ENCODE assay signal across 15 mouse cellular contexts in genomic region chr11:45017493-45017892, GRCm38 (mm10).
"Had no signal": no experiment of that assay in that cellular context is flagged by ENCODE, and none has a peak within 500 bp of the region (broad histone marks: within the 10 kb centered on the region; RNA-seq: fewer than 3 reads in every experiment).

No protein-coding gene starts in this region.

- H3K9ac ChIP-seq: kidney, embryonic 15.5 days; limb, embryonic 13.5 days; liver, embryonic 12.5 days; liver, embryonic 15.5 days had no signal

- DNase-seq: kidney, adult 18-20 months; kidney, postnatal 25 days; layer of hippocampus, adult 9-11 months; liver; lung, postnatal 4 days; midbrain, embryonic 14.5 days; thymus, adult 18-20 months; thymus, postnatal 36 days had no signal

- H3K27ac ChIP-seq: kidney, embryonic 15.5 days; layer of hippocampus, adult 2 months; limb, embryonic 10.5 days; limb, embryonic 13.5 days; liver, embryonic 12.5 days; liver, embryonic 15.5 days had no signal

- H3K4me1 ChIP-seq: kidney, embryonic 15.5 days; limb, embryonic 13.5 days; liver, embryonic 12.5 days; liver, embryonic 15.5 days had no signal

- H3K27me3 ChIP-seq: kidney, embryonic 15.5 days; limb, embryonic 13.5 days; liver, embryonic 12.5 days; liver, embryonic 15.5 days had no signal

- ATAC-seq: liver, embryonic 12.5 days had no signal

- H3K9me3 ChIP-seq: kidney, embryonic 15.5 days; limb, embryonic 10.5 days; liver, embryonic 12.5 days; liver, embryonic 15.5 days had no signal

- H3K4me2 ChIP-seq: kidney, embryonic 15.5 days; limb, embryonic 13.5 days; liver, embryonic 12.5 days; liver, embryonic 15.5 days; midbrain, embryonic 11.5 days had no signal

- H3K4me3 ChIP-seq: kidney, embryonic 15.5 days; layer of hippocampus, adult 2 months; limb, embryonic 10.5 days; limb, embryonic 13.5 days; liver, embryonic 12.5 days; liver, embryonic 15.5 days had no signal

- H3K36me3 ChIP-seq: kidney, embryonic 15.5 days; limb, embryonic 10.5 days; limb, embryonic 13.5 days; liver, embryonic 12.5 days; liver, embryonic 15.5 days had no signal
